Mouse (Mus musculus) myocyte (in vitro differentiated cells): Measurements from ENCODE around the gene Cdh3. TPM values are rescaled to one million over a fixed set of nuclear protein-coding genes. Genes with fewer than 3 reads are reported as not detected.
A peak's percentile ranks its signal among the peaks of the same experiment; 100 is the strongest.
"Not testable (repeated sequence)": the region's sequence is repeated elsewhere in the genome, so short reads cannot be mapped to it uniquely, and the experiment has no call there.

Experiments
- H3K27me3 ChIP-seq: one replicate; pipeline ENCODE4 v1.6.1; 2011; ENCODE audit not compliant: control insufficient read depth, insufficient read depth, insufficient read length
- H3K36me3 ChIP-seq: one replicate; pipeline ENCODE4 v1.6.1; 2011; ENCODE audit not compliant: control insufficient read depth, insufficient read depth
- H3K4me2 ChIP-seq: one replicate; pipeline ENCODE4 v1.6.1; 2011; ENCODE audit warnings: low read depth, control low read depth
- H3K4me3 ChIP-seq: one replicate; pipeline ENCODE4 v1.5.1; 2011; ENCODE audit warnings: mild to moderate bottlenecking, control low read depth, moderate library complexity
- H3K79me2 ChIP-seq: one replicate; pipeline ENCODE4 v1.6.1; 2011; ENCODE audit not compliant: control insufficient read depth, insufficient read depth
- H3ac ChIP-seq: one replicate; pipeline ENCODE4 v1.6.1; 2011; ENCODE audit not compliant: control insufficient read depth, insufficient read length
- CEBPB ChIP-seq: IDR thresholded peaks from 2 replicates; pipeline ENCODE4 v1.6.1; 2011; ENCODE audit warnings: mild to moderate bottlenecking, moderate library complexity; ENCODE audit not compliant: poor library complexity, insufficient read depth, severe bottlenecking
- E2F4 ChIP-seq: IDR thresholded peaks from one replicate; pipeline ENCODE4 v1.6.1; 2011; ENCODE audit warnings: mild to moderate bottlenecking, control low read depth, moderate library complexity; ENCODE audit not compliant: insufficient read depth
- MAX ChIP-seq: IDR thresholded peaks from one replicate; pipeline ENCODE4 v1.6.1; 2011; ENCODE audit warnings: low read depth, mild to moderate bottlenecking, control low read depth
- MYOD1 ChIP-seq, 3 experiments: IDR thresholded peaks; one replicate each; pipeline ENCODE4 v1.6.1; 2011; ENCODE audit warnings: control low read depth in 2 of 3, low read depth in 2 of 3, mild to moderate bottlenecking in 2 of 3, moderate library complexity in 1 of 3; ENCODE audit not compliant: insufficient read length in 2 of 3, control insufficient read depth in 1 of 3
- MYOG ChIP-seq, 3 experiments: IDR thresholded peaks; one replicate each; pipeline ENCODE4 v1.6.1; 2011; ENCODE audit warnings: control low read depth in 2 of 3, low read depth in 2 of 3, mild to moderate bottlenecking in 2 of 3; ENCODE audit not compliant: insufficient read length in 2 of 3, control insufficient read depth in 1 of 3, insufficient read depth in 1 of 3
- POLR2A ChIP-seq: IDR thresholded peaks from one replicate; pipeline ENCODE4 v1.6.1; 2011; ENCODE audit warnings: low read depth, mild to moderate bottlenecking, control low read depth, moderate library complexity; ENCODE audit not compliant: insufficient read length
- POLR2AphosphoS2 ChIP-seq: IDR thresholded peaks from one replicate; pipeline ENCODE4 v1.6.1; 2011; ENCODE audit warnings: low read depth, control low read depth; ENCODE audit not compliant: insufficient read length
- REST ChIP-seq: IDR thresholded peaks from one replicate; pipeline ENCODE4 v1.6.1; 2011; ENCODE audit warnings: mild to moderate bottlenecking, control low read depth, moderate library complexity; ENCODE audit not compliant: insufficient read depth, insufficient read length
- SRF ChIP-seq: IDR thresholded peaks from one replicate; pipeline ENCODE4 v1.6.1; 2011; ENCODE audit warnings: low read depth; ENCODE audit not compliant: control insufficient read depth, insufficient read length
- TCF12 ChIP-seq: IDR thresholded peaks from one replicate; pipeline ENCODE4 v1.6.1; 2011; ENCODE audit warnings: mild to moderate bottlenecking, control low read depth; ENCODE audit not compliant: poor library complexity, insufficient read depth, severe bottlenecking
- TCF3 ChIP-seq: IDR thresholded peaks from one replicate; pipeline ENCODE4 v1.6.1; 2011; ENCODE audit warnings: low read depth, control low read depth; ENCODE audit not compliant: insufficient read length
- USF1 ChIP-seq: IDR thresholded peaks from one replicate; pipeline ENCODE4 v1.6.1; 2011; ENCODE audit warnings: low read depth, mild to moderate bottlenecking, control low read depth, moderate library complexity
- polyA plus RNA-seq: library from polyadenylated mRNA; unstranded; fragments of >200 nt; fragmentation: generic; extraction: Trizol; gene quantifications from one replicate; pipeline ENCODE4 v1.2.1, GENCODE M21; 2012; ENCODE audit warnings: missing spikeins

The Cdh3 gene
- polyA plus RNA-seq, 1 experiment = 0.17 TPM

DNA sequence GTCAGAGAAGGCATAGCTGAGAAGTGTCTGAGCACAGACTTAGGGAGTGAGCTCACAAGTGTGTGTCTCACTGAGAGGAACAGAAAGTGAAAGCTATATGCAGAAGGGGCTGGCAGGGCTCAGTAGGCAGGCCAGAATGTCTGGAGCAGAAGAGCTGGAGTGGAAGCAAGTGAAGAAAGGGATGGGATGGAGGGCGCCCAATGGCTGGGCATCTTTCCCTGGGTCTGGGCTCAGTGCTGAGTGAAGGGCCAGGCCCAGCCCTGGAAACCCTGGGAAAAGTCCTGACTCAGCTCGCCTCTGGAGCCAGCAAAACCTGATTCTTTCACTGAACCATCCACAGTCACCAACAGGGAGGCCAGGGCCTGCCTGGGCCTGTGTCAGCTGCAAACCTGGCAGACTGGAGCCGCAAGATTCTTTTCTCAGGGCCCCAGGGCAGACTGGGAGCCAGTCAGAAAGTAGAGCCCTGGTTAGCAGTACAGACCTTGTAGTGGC lies 53.0 kb downstream of the Cdh3 start:
- Histone ChIP-seq H3K79me2 (no peaks in the 10 kb centered on the region), H3K4me2 (no peak overlapping the region), H3K4me3 (no peak overlapping the region), H3K36me3 (no peaks in the 10 kb centered on the region), H3ac (no peak overlapping the region), H3K27me3 (no peaks in the 10 kb centered on the region)
- TF ChIP-seq REST (no peak), POLR2AphosphoS2 (no peak), USF1 (no peak), MYOG (IDR thresholded peaks at IDR 0.05; ENCODE audit: control insufficient read depth in 1 of 3, insufficient read depth in 1 of 3, insufficient read length in 2 of 3, low read depth in 2 of 3) (peak in 1 of 3 experiments; percentile 14), CEBPB (no peak), SRF (no peak)

DNA sequence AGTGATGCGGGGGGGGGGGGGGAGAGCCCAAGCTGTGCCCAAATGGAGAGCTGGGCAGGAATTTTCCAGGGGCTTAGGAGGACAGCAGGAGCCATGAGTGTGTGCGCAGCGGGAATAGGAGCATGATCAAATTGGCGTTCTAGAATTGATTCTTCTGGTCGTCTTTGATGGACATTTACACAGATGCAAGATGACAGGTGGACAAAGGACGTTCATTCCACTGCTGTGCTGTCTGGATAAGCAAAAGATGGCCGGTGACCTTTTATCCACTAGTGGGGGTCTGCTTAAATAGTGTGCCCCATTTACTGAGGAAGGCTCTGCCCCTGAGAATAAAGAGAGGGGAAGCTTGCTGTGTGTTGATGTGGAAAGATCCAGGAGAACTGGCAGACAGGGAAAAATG lies 58.3 kb downstream of the Cdh3 start:
- TF ChIP-seq POLR2AphosphoS2 (no peak), REST (no peak), MAX (no peak), USF1 (no peak), TCF12 (no peak), MYOG (IDR thresholded peaks at IDR 0.05; ENCODE audit: control insufficient read depth in 1 of 3, insufficient read depth in 1 of 3, insufficient read length in 2 of 3, low read depth in 2 of 3) (no peak), TCF3 (no peak), POLR2A (no peak), SRF (no peak), E2F4 (no peak), MYOD1 (IDR thresholded peaks at IDR 0.05; ENCODE audit: control insufficient read depth in 1 of 3, insufficient read length in 2 of 3, low read depth in 2 of 3) (no peak), CEBPB (no peak)
- Histone ChIP-seq H3K4me3 (no peak overlapping the region), H3K79me2 (no peaks in the 10 kb centered on the region), H3ac (no peak overlapping the region), H3K4me2 (no peak overlapping the region), H3K27me3 (no peaks in the 10 kb centered on the region), H3K36me3 (no peaks in the 10 kb centered on the region)

DNA sequence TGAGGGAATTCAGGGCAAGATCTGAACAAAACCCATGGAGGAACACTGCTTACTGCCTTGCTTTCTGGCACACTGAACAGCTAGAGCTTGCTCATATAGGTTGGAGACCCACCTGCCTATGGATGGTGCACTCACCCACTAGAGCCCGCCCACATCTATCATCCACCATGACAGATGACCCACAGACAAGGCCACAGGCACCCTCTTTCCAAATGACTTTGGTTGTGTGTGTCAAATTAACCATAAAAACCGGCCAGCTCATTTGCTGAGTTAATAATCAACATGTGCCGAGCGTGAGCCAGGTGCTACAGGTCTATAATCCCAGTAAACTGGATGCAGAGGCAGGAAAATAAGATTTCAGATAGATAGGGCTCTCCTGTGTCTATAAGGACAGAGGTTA lies 59.7 kb downstream of the Cdh3 start:
- no peak overlapping the region for H3ac ChIP-seq
- H3K4me3 ChIP-seq = no peak overlapping the region
- no peaks in the 10 kb centered on the region for H3K27me3 ChIP-seq
- H3K4me2 ChIP-seq = no peak overlapping the region
- TF ChIP-seq POLR2AphosphoS2 (no peak), MYOD1 (IDR thresholded peaks at IDR 0.05; ENCODE audit: control insufficient read depth in 1 of 3, insufficient read length in 2 of 3, low read depth in 2 of 3) (no peak), CEBPB (no peak), POLR2A (no peak), MAX (no peak), MYOG (IDR thresholded peaks at IDR 0.05; ENCODE audit: control insufficient read depth in 1 of 3, insufficient read depth in 1 of 3, insufficient read length in 2 of 3, low read depth in 2 of 3) (no peak), SRF (no peak), TCF3 (no peak), USF1 (no peak), REST (no peak), E2F4 (no peak)
- no peaks in the 10 kb centered on the region for H3K36me3 ChIP-seq
- no peaks in the 10 kb centered on the region for H3K79me2 ChIP-seq

DNA sequence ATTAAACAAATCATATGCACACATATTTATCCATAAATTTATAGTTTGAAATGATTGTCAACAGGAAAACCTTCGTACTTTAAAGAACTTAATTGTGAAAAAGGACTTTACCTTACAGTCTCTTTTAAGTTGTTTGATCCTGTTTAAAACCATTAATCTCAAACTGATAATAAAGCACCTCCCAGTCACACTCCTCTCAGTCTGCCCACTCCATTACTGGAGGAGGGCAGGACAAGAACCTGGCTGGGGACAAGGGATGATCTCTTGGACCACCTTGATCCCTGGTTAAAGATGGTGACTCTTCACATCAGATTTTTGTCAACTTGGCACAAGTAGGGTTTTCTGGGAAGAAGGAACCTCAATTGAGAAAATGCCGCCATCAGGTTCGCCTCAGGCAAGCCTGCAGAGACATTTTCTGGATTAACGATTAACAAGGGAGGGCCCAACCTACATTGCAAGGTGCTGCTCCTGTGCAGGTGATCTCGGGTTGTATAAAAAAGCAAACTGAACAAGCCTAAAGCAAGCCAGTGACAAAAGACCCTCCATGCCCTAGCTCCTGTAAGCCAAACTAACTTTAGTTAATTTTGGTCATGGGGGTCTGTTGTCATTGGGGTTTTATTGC lies 61.0 kb downstream of the Cdh3 start:
- Histone ChIP-seq H3K27me3 (no peaks in the 10 kb centered on the region), H3K4me2 (no peak overlapping the region), H3K4me3 (no peak overlapping the region), H3ac (no peak overlapping the region), H3K36me3 (no peaks in the 10 kb centered on the region), H3K79me2 (no peaks in the 10 kb centered on the region)
- no peak for TF ChIP-seq POLR2AphosphoS2
- TF ChIP-seq MYOG (IDR thresholded peaks at IDR 0.05; ENCODE audit: control insufficient read depth in 1 of 3, insufficient read depth in 1 of 3, insufficient read length in 2 of 3, low read depth in 2 of 3) = no peak
- TF ChIP-seq SRF = no peak
- TF ChIP-seq TCF12 = no peak
- TF ChIP-seq MYOD1 (IDR thresholded peaks at IDR 0.05; ENCODE audit: control insufficient read depth in 1 of 3, insufficient read length in 2 of 3, low read depth in 2 of 3) = no peak
- TF ChIP-seq POLR2A = no peak
- no peak for TF ChIP-seq REST
- no peak for TF ChIP-seq TCF3
- no peak for TF ChIP-seq MAX
- TF ChIP-seq E2F4 = no peak
- TF ChIP-seq USF1 = no peak
- no peak for TF ChIP-seq CEBPB

DNA sequence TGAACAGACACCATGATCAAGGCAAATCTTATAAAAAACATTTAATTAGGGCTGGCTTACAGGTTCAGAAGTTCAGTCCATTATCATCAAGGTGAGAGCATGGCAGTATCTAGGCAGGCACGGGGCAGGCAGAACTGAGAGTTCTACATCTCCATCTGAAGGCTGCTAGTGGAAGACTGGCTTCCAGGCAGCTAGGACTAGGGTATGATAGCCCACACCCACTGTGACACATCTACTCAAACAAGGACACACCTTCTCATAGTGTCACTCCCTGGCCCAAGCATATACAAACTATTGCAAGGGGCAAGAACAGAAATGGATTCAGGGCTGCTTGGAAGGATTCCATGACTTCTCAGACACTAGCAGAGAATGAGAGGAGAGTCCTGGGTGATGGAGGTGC lies 61.5 kb downstream of the Cdh3 start:
- not testable (repeated sequence) for H3K36me3 ChIP-seq

DNA sequence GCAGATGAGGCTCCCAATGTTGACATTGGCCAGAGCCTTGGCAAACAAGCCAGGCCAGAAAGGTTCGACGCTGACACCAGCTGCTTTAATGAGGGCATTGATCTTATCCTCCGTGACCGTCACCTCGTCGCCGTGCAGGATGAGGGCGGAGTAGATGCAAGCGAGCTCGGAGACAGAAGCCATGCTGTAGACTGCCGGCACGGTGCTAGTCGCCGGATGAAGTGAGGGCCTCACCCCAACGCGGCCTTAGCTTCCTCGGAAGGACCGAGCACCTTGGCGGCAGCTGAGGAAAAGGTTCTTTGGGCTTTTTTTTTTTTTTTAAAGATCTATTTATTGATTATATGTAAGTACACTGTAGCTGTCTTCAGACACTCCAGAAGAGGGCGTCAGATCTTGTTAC lies 62.5 kb downstream of the Cdh3 start, which contains the start of gene Gm10073:
Gene Gm10073 (minus strand): TSS at position 294 of the 400 bp plus-strand sequence.
- H3K4me2 ChIP-seq, H3ac ChIP-seq, H3K36me3 ChIP-seq, H3K4me3 ChIP-seq, H3K27me3 ChIP-seq, H3K79me2 ChIP-seq: not testable (repeated sequence)

More for the DNA sequence above, 61.5 kb downstream of the Cdh3 start:
- H3K79me2 ChIP-seq, H3K4me2 ChIP-seq, H3ac ChIP-seq, H3K4me3 ChIP-seq, H3K27me3 ChIP-seq: not testable (repeated sequence)
